Mouse (Mus musculus) spleen, adult 2 months (tissue): ENCODE results near the gene Tmem60. TPM values are rescaled to one million over a fixed set of nuclear protein-coding genes. Genes with fewer than 3 reads are reported as not detected.
A peak's percentile ranks its signal among the peaks of the same experiment; 100 is the strongest.

Experiments
- DNase-seq, 2 experiments: peaks; one replicate each; pipeline versions ENCODE4 v3.0.0 to v3.0.0-alpha.2; 2012 to 2021; ENCODE audit warnings: low spot score in 2 of 2, low read depth in 1 of 2
- H3K27ac ChIP-seq: fragments of 200-500 bp; 2 replicates; pipeline ENCODE4 v1.5.1; 2012; ENCODE audit warnings: low read length, inconsistent platforms; ENCODE audit not compliant: insufficient read depth
- H3K27me3 ChIP-seq: fragments of 200-500 bp; 2 replicates; pipeline ENCODE4 v1.6.1; 2012; ENCODE audit warnings: mild to moderate bottlenecking, moderate library complexity, low read length, inconsistent platforms; ENCODE audit not compliant: control insufficient read depth, insufficient read depth
- H3K36me3 ChIP-seq: fragments of 200-500 bp; 2 replicates; pipeline ENCODE4 v1.6.1; 2012; ENCODE audit warnings: mild to moderate bottlenecking, low read length, inconsistent platforms; ENCODE audit not compliant: control insufficient read depth, insufficient read depth
- H3K4me1 ChIP-seq: fragments of 200-500 bp; 2 replicates; pipeline ENCODE4 v1.6.1; 2011; ENCODE audit warnings: inconsistent platforms; ENCODE audit not compliant: control insufficient read depth, insufficient read depth, insufficient read length
- H3K4me3 ChIP-seq: fragments of 200-500 bp; 2 replicates; pipeline ENCODE4 v1.5.1; 2011; ENCODE audit warnings: mild to moderate bottlenecking, inconsistent platforms; ENCODE audit not compliant: insufficient read depth, insufficient read length; ENCODE audit errors: extremely low read depth
- CTCF ChIP-seq: fragments of 200-500 bp; IDR thresholded peaks from 2 replicates; pipeline ENCODE4 v1.5.1; 2011; ENCODE audit warnings: mild to moderate bottlenecking, inconsistent platforms; ENCODE audit not compliant: insufficient read depth, insufficient read length, insufficient replicate concordance; ENCODE audit errors: extremely low read depth
- POLR2A ChIP-seq: fragments of 200-500 bp; IDR thresholded peaks from 2 replicates; pipeline ENCODE4 v1.6.1; 2011; ENCODE audit warnings: low read depth, low read length, inconsistent platforms
- WGBS: fragments of 180-500 bp; shearing (Covaris S2); methylation state at CpG from one replicate; pipeline ENCODE4 v1.1.7; 2018; 5-methylcytosine and 5-hydroxymethylcytosine counted together
- polyA plus RNA-seq: library from polyadenylated mRNA; depleted of rRNA; stranded (reverse); fragments of >200 nt; gene quantifications from 2 replicates; pipeline ENCODE4 v1.2.3, GENCODE M21; 2012

The Tmem60 gene
- polyA plus RNA-seq, 1 experiment, result 4.5 TPM

DNA sequence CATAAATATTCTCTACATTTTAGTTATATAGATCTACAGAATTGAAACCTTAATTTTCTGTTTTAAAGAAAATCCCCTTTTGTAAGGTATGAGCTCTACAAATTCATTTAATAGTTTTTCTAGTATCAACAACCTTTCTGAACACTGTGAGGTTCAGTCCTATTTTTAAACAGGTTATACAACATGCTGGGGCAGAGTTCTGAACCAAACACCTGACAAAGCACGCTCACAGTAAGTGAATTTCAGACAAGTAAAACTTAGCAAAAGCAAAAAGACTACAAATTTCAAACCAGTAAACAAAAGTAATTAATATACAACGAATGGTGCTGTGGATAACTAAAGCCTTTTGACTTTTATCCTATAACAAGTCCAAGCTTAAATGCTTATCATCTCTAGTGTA is 23.6 kb upstream of the Tmem60 start:
- Histone ChIP-seq H3K4me3 (no peak overlapping the region), H3K27me3 (no peaks in the 10 kb centered on the region), H3K36me3 (no peaks in the 10 kb centered on the region), H3K27ac (no peak overlapping the region), H3K4me1 (peaks cover 3% of the 10 kb centered on the region; the same call in 1 of the 2 replicates)
- no peak for DNase-seq
- 91% methylated on average over 2 of the region's 2 CpGs for WGBS
- TF ChIP-seq CTCF (no peak), POLR2A (no peak)

DNA sequence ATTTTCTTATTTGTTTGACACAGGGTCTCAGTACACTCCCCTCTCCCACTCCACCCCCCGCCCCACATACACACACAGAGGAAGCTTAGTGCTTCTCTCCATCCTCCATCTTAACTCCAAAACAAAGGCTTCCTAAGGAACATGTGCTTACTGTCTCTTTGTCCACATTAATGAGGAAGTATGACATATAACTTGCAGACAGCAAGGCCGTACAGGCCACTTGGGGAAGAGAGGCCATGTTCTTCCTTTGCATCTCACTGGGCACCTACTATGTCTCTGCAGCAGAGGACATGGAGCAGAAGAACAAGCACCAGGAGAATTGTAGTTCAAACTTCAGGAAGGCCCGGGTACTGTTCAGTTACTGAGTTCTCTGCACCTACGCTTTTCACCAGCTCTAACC is 21.4 kb upstream of the Tmem60 start:
- no peak for DNase-seq
- H3K4me1 ChIP-seq, result peaks cover 5% of the 10 kb centered on the region; the same call in 1 of the 2 replicates
- H3K27ac ChIP-seq, result no peak overlapping the region
- no peaks in the 10 kb centered on the region for H3K27me3 ChIP-seq
- TF ChIP-seq POLR2A, result no peak
- TF ChIP-seq CTCF, result no peak
- H3K36me3 ChIP-seq, result no peaks in the 10 kb centered on the region
- WGBS, result 72% methylated on average over 4 of the region's 4 CpGs
- H3K4me3 ChIP-seq, result no peak overlapping the region

DNA sequence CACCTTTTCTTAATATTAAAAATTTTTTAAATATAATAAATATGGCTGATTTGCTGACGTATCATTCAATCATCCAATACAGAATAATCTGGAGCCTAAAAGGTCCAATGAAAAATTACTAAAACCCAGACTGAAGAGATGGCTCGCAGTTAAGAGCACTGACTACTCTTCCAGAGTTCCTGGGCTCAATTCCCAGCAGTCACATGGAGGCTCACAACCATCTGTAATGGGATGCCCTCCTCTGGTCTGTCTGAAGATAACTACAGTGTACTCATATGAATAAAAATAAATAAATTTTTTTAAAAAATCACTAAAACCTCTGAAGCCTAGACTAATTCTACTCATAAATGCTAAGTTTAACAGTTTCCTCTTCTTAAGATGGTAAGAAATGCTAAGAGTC is 20.1 kb upstream of the Tmem60 start:
- H3K4me1 ChIP-seq, result peaks cover 8% of the 10 kb centered on the region
- H3K36me3 ChIP-seq, result no peaks in the 10 kb centered on the region
- WGBS, result 89% methylated on average over 2 of the region's 2 CpGs
- H3K4me3 ChIP-seq, result no peak overlapping the region
- no peaks in the 10 kb centered on the region for H3K27me3 ChIP-seq
- no peak overlapping the region for H3K27ac ChIP-seq
- DNase-seq, result no peak
- TF ChIP-seq CTCF (no peak), POLR2A (no peak)

DNA sequence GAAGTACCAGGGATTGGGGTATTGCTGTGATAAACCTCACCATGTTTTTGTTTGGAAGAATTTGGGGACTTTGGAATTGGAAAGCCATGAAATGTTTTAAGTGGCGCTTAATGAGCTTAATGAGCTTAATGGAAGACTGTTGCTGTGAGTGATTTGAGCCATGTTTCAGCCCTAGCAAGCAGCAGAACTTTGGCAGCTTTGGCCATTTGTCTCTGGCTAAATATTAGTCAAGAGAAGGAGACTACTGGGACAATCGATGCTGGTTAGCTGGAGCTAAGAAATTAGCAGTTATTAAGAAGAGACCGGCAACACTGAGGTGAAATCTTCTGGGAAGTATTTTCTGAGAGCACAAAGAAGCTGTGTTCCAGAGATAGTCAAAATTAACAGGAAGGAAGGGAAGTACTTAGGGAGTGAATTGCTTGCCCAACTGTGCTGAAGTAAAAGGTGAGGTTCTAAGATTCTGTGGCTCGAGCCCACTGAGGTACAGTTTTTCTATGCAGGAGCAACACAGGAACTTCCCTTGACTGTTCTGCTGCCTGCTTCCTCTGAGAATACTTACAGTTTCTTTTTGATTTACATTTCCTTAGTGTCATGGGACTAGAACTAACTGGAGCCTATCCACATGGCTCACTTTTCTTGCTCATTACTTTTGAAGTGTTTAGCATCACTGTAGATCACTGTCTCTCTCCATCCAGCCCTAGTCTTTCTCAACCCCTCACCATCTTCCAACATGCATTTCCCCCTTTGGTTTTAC is 17.6 kb upstream of the Tmem60 start:
- Histone ChIP-seq H3K4me1 (peaks cover 8% of the 10 kb centered on the region), H3K27ac (peak overlapping the region; percentile 86), H3K4me3 (no peak overlapping the region; the same call in 1 of the 2 replicates), H3K36me3 (no peaks in the 10 kb centered on the region), H3K27me3 (no peaks in the 10 kb centered on the region)
- peak; percentile 30 to 44 for DNase-seq
- TF ChIP-seq CTCF (no peak), POLR2A (no peak)
- WGBS, result 33% methylated on average over 4 of the region's 4 CpGs

DNA sequence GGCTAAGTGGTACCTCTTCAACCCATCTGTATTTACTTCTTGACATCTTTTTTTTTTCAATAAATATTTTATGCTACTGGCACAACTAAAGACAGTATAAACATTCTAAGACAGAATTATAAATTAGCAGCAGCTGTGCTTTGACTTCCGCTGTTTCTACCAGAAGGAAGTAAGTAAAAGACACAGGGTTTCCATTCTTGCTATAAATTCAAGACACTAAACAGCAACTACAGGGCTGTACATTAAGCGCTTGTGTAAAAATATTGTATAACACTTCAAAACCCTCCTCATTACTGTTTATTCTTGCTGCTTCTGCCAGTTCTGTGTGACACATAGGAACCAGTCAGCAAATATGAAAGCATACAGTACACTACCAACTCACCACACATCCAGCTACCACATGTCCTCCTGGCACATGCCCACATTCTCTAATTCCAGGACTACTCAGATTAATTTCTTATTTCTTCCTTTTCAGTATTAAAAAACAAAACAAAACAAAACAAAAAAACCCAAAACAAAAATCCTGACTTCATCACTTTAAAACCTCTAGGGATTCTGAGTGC is 16.7 kb upstream of the Tmem60 start:
- 28% methylated on average over 2 of the region's 2 CpGs for WGBS
- DNase-seq, result no peak
- no peaks in the 10 kb centered on the region for H3K27me3 ChIP-seq
- TF ChIP-seq CTCF, result no peak
- no peak for TF ChIP-seq POLR2A
- H3K27ac ChIP-seq, result peak overlapping the region; percentile 86
- no peaks in the 10 kb centered on the region for H3K36me3 ChIP-seq
- peaks cover 8% of the 10 kb centered on the region for H3K4me1 ChIP-seq
- no peak overlapping the region for H3K4me3 ChIP-seq

DNA sequence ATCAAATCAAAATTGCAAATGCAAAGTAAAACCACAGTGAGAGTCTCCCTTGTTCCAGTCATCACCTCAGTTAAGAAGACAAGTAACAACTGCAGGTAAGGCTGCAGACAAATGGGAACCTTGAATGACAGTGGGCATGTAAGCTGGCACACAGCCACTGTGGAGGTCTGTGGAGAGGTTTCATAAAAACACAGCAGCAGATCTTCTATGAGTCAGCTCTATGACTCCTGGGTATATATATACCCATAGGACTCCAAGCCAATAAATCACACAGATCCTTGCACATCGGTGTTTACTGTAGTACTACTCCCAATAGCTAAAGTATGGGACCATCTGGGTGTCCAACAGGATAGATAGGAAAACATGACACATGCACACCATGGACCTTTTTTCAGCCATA is 8.8 kb upstream of the Tmem60 start:
- H3K4me3 ChIP-seq, result no peak overlapping the region
- no peak for TF ChIP-seq POLR2A
- TF ChIP-seq CTCF, result no peak
- 56% methylated on average over 1 of the region's 1 CpGs for WGBS
- no peaks in the 10 kb centered on the region for H3K36me3 ChIP-seq
- H3K4me1 ChIP-seq, result peaks cover 2% of the 10 kb centered on the region; the same call in 1 of the 2 replicates
- H3K27me3 ChIP-seq, result no peaks in the 10 kb centered on the region
- H3K27ac ChIP-seq, result no peak overlapping the region
- no peak for DNase-seq

DNA sequence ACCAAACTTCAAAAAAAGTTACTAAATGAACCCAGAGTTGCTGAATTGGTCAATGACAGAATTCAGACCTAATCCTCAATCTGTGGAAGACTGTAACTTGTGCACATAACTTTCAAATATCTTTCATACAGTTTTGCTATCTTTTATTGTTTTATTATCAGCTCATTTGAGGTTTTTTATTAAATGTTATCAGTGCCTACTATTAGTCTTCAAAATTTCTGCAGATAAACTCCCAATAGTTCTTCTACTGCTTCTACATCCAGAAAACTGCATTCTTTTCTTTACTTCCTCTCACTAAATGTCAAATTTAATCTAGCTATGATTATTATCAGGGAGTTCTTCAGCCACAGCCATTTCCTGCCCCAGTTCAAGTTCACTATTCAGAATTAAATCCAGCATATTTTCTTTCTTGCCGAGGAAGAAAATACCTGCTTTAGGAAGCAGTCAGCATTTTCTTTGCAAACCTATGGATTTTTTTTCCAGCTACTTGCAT is 5.0 kb upstream of the Tmem60 start:
- H3K27ac ChIP-seq, result no peak overlapping the region
- TF ChIP-seq CTCF (no peak), POLR2A (no peak)
- no peak overlapping the region for H3K4me3 ChIP-seq
- no peak for DNase-seq
- H3K27me3 ChIP-seq, result no peaks in the 10 kb centered on the region
- WGBS, result 6% methylated on average over 1 of the region's 1 CpGs
- peaks cover 7% of the 10 kb centered on the region for H3K4me1 ChIP-seq
- H3K36me3 ChIP-seq, result no peaks in the 10 kb centered on the region
